Mouse (Mus musculus) 3T3-L1 (cell line): ENCODE measurements around the gene Ucp2.

ENCODE experiments used
- DNase-seq: peaks from one replicate; pipeline ENCODE4 v3.0.0-alpha.2; 2015; ENCODE audit warnings: low read depth, low spot score

The Ucp2 gene

GRCm38 (mm10) chr7:100479100-100479822, 13.9 kb upstream of the Ucp2 start:
- DNase-seq: no peak

DNA sequence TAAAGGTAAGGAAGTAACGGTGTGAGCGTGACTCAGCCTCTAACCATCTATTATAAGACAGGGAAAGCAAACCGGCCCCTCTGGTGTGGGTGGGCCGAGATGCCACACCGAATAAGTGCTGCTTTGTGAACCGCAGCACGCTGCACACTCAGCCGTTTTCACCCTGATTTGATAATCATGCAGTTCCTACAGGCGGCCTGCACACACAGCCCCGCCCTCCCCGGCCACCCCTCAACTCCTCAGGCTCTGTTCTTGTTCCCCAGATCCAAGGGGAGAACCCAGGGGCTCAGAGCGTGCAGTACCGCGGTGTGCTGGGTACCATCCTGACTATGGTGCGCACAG, 13.3 kb upstream of the Ucp2 start:
- no peak for DNase-seq

GRCm38 (mm10) chr7:100480175-100480574, 13.0 kb upstream of the Ucp2 start:
- DNase-seq: no peak

DNA sequence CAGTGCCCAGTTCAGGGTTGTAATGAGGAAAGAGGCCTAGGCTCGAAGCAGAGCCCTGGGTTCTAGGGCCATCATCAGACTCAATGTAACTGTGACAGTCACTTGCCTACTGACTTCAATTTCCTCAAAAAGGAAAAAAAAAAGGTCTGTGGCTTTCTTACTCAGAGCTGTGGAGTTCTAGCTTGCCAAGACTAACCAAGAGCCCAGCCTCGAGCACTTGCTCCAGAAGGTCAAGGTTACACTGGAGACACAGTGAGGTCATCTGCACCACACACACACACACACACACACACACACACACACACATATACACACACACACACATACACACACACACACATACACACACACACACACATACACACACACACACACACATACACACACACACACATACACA, 11.1 kb upstream of the Ucp2 start:
- DNase-seq: peak; percentile 34

GRCm38 (mm10) chr7:100484493-100484892, 8.6 kb upstream of the Ucp2 start:
- peak; percentile 74 for DNase-seq

GRCm38 (mm10) chr7:100487301-100487700, 5.8 kb upstream of the Ucp2 start:
- DNase-seq: no peak

GRCm38 (mm10) chr7:100488474-100489048, 4.6 kb upstream of the Ucp2 start:
- no peak for DNase-seq

- DNase-seq: no peak
Measured at GRCm38 (mm10) chr7:100492391-100493116, 583 bp upstream of the Ucp2 start.

- DNase-seq: peak; percentile 84
Measured at GRCm38 (mm10) chr7:100493484-100494414, 612 bp downstream of the Ucp2 start.

- DNase-seq: no peak
Measured at GRCm38 (mm10) chr7:100494415-100494831, 1.3 kb downstream of the Ucp2 start.

GRCm38 (mm10) chr7:100495042-100495441, 1.9 kb downstream of the Ucp2 start:
- no peak for DNase-seq

DNA sequence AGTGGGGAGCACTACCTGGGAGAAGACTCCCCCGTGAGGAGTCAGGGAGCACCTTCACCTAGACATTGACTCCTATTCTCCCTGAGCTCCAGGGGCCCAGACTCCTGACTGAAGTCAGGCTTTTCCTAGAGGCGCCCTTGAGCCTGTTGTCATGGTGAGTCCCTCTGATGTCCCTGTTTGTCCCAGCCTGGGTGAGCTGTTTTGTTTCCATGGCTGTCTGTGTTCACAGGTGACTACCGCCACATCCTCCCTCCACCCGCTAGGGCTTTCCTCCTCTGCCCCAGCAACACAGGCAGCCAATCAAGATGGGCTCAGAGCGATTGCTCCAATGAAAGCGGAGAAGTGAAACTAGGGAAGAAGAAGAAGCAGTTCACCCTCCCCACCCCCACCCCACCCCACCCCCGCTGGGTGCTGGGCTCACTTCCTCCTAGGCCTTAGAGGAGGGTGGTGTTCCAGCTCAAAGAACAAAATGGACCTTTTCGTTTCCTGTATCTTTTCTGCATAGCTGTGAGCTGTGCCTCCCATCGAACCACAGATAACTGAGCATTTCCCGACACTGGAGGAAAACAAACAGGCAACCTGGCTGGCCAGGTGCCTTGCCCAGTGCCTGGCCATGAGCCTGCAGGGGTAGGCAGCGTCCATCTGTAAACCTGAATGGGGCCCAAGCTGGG, 2.6 kb downstream of the Ucp2 start:
- no peak for DNase-seq

DNA sequence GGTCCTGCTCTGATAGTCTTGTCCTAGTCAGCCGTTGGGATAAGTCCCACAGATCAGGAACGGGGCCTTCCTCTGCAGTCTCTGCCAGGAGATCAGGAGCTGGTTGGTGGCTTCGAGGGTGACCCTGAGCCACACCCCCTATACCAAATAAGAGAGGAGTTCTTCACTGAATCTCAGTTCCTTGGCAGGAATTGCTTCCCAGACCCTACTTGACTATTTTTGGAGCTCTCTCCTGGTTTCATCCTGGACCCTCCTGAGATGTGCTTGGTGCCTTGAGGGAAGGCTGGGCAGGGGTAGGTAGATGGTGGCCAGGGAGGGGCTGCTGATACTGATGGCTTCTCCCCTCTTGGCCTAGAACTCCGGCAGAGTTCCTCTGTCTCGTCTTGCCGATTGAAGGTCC, 3.2 kb downstream of the Ucp2 start:
- no peak for DNase-seq

GRCm38 (mm10) chr7:100496791-100497190, 3.7 kb downstream of the Ucp2 start:
- no peak for DNase-seq

DNA sequence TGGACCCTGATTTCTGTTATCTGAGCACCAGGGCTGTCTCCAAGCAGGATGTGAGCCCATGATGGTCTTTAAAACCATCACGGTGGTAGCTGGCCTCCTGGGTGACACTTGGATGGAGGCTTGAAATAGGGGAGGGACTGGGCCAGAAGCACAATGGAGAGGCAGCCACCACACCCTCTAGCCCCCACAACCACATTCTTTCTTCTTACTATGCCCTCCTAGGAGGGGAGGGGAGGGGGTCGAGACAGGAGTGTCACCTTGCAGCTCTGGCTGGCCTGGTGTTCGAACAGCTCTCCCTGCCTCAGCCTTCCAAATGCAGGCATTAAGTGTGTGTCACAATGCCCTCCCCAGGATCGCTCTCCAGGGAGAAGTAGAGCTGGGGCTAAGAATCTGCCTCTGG, 4.3 kb downstream of the Ucp2 start:
- no peak for DNase-seq

DNA sequence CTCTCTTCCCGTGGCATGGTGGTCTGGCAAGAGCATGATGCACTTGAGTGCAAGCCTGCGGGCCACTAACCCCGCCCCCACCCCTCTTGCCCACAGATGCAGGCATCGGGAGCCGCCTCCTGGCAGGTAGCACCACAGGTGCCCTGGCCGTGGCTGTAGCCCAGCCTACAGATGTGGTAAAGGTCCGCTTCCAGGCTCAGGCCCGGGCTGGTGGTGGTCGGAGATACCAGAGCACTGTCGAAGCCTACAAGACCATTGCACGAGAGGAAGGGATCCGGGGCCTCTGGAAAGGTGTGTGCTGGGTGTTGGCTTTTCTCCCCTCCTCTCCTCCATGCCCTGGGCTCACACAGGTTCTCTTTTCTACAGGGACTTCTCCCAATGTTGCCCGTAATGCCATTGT, 4.8 kb downstream of the Ucp2 start:
- DNase-seq: no peak

DNA sequence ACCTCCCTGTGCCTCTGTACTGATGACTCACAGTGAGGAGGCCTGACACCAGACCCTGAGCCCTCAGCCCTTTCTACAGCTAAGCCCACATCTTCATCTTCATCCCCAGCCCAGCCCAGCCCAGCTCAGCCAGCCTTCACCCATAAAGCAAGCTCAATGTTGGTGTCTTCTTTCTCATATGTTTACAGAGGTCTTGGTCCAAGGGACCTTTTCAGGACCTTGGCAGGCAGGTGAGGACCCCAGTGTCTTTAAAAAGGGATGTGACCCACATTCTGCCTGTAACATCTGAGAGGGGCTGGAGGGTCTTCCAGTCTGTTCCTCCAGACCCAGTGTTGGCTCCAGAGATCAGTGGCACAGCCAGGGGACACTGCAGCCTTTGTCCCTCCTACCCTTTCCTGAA, 6.3 kb downstream of the Ucp2 start:
- no peak for DNase-seq

DNA sequence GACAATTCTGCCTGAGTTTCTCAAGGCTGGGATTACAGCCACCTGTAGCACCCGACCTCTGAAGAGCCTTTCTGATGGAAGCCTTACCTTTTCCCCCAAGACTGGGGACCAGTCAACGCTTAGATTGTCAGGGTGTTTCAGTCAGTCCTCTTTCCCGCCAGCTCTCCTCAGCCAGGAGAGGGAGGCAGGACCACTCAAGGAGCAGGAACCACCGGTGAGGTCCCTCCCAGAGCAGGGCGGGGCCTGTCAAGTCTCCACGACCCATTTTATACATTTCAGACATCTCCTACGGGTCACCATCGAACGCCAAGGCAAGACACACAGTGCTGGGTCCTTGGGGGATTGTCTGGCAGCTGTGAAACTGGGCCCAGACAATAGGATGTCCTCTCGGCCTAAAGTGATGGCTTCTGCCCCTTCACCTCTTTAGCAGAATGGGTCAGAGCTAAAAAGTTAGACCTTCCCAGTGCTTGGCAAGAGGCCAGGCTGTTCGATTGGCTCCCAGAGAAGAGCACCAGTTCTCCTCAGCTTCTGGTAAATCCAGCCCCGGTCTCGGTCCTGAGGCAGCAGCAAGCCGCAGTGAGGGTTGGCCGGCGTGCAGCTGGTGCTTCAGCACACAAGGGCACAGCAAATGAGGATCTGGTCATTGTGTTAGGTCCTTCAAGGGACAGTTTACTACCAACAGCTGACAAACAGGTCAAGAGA, 7.3 kb downstream of the Ucp2 start:
- no peak for DNase-seq

DNA sequence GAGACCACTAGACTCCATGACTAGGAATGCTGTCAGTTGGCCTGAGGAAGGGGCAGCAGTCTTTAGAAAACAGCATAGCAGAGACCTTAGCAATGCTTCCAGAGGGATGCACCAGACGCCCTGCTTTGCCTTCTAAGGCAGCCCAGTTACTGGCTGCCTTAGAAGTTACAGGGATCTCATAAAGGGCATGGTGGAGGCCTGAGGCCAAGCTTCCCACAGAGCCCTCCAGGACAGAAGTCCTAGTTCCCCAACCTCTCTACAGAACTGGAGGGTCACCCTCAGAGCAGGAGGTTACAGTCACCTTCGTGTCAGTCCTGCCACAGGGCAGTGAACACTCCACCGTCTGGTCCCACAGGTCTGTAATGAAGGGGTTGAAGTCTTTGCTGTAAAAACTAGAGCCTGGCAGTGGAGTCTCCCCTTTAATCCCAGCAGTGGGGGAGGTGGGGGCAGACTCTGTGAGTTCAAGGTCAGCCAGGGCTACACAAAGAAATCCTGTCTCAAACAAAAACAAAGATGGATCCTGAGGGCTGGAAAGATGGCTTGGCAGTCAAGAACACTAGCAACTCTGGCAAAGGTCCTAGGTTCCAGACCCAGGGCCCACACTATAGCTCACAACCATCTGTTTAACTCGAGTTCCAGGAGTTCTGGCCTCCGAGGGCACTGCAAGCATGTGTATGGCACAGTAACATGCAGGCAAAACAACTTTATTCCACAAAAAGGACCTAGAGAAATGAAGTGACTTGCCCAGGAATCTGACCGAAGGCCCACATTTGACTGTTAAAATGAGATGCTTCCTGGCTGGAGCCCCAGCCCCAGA, 8.1 kb downstream of the Ucp2 start:
- DNase-seq: no peak

GRCm38 (mm10) chr7:100501844-100502373, 8.8 kb downstream of the Ucp2 start:
- DNase-seq: no peak
